Mouse (Mus musculus): ENCODE measurements around the gene Evc. TPM values are rescaled to one million over a fixed set of nuclear protein-coding genes. Genes with fewer than 3 reads are reported as not detected.

Evc gene
- polyA plus RNA-seq, 1 experiment from 2014 or later: 4.1 TPM

- DNase-seq (ENCODE audit: low spot score): peak; percentile 33
Measured at GRCm38 (mm10) chr5:37243169-37243886, 93.4 kb downstream of the Evc start.

- no peak for DNase-seq (ENCODE audit: low spot score)
Measured at GRCm38 (mm10) chr5:37242360-37243168, 94.1 kb downstream of the Evc start.

GRCm38 (mm10) chr5:37241651-37242151, 95.0 kb downstream of the Evc start, which contains the start of gene Crmp1:
TSS of gene Crmp1 (plus strand) at chr5:37241940.
- no peak for DNase-seq (ENCODE audit: low spot score)

GRCm38 (mm10) chr5:37241224-37241623, 95.5 kb downstream of the Evc start:
- DNase-seq (ENCODE audit: low spot score): no peak

GRCm38 (mm10) chr5:37240550-37240949, 96.1 kb downstream of the Evc start:
- DNase-seq (ENCODE audit: low spot score): no peak

Other genes starting within 250 kb of the Evc start
- 5.3 and 6.3 TPM in 2 replicates for gene Crmp1, start 95.0 kb downstream of the Evc start, polyA plus RNA-seq (2015; fragmentation: Nextera tagmentation; extraction: Ambion mirVana)
- gene Evc2, start 1.6 kb upstream of the Evc start, polyA plus RNA-seq (2015; fragmentation: Nextera tagmentation; extraction: Ambion mirVana): 2.1 and 3.4 TPM in 2 replicates